Mouse (Mus musculus): Measurements from ENCODE around the gene Ube2g1. TPM values are rescaled to one million over a fixed set of nuclear protein-coding genes. Genes with fewer than 3 reads are reported as not detected.
A peak's percentile ranks its signal among the peaks of the same experiment; 100 is the strongest.

Ube2g1 gene
- 4.6 and 8.1 TPM in 2 replicates for polyA plus RNA-seq (2012; rRNA removed)

- DNase-seq (ENCODE audit: low read depth, low spot score) = peak; percentile 85
- 2% methylated on average over 54 of the region's 56 CpGs for WGBS
These were observed at the start of gene Ube2g1 for GRCm38 (mm10) chr11:72606694-72607407. Gene Ube2g1 (plus strand): TSS chr11:72607283.

GRCm38 (mm10) chr11:72558155-72558554, 48.9 kb upstream of the Ube2g1 start:
- 60% methylated on average over 5 of the region's 5 CpGs for WGBS
- no peak for DNase-seq (ENCODE audit: low read depth, low spot score)

GRCm38 (mm10) chr11:72560661-72561060, 46.4 kb upstream of the Ube2g1 start:
- 68% methylated on average over 3 of the region's 3 CpGs for WGBS
- no peak for DNase-seq (ENCODE audit: low read depth, low spot score)

GRCm38 (mm10) chr11:72564232-72564807, 42.8 kb upstream of the Ube2g1 start:
- no peak for DNase-seq (ENCODE audit: low read depth, low spot score)

GRCm38 (mm10) chr11:72566304-72566703, 40.8 kb upstream of the Ube2g1 start:
- WGBS = 77% methylated on average over 7 of the region's 7 CpGs
- no peak for DNase-seq (ENCODE audit: low read depth, low spot score)

More at GRCm38 (mm10) chr11:72564232-72564807, 42.8 kb upstream of the Ube2g1 start:
- 21% methylated on average over 6 of the region's 6 CpGs for WGBS

GRCm38 (mm10) chr11:72566816-72567338, 40.2 kb upstream of the Ube2g1 start:
- DNase-seq (ENCODE audit: low read depth, low spot score) = no peak
- 52% methylated on average over 10 of the region's 10 CpGs for WGBS

- 50% methylated on average over 8 of the region's 8 CpGs for WGBS
- no peak for DNase-seq (ENCODE audit: low read depth, low spot score)
These were observed 38.0 kb upstream of the Ube2g1 start for GRCm38 (mm10) chr11:72569051-72569450.

GRCm38 (mm10) chr11:72569671-72570318, 37.3 kb upstream of the Ube2g1 start:
- 77% methylated on average over 11 of the region's 11 CpGs for WGBS
- DNase-seq (ENCODE audit: low read depth, low spot score) = no peak

- WGBS = 3% methylated on average over 18 of the region's 18 CpGs
- peak; percentile 60 for DNase-seq (ENCODE audit: low read depth, low spot score)
These were observed 36.6 kb upstream of the Ube2g1 start for GRCm38 (mm10) chr11:72570319-72570979.

- DNase-seq (ENCODE audit: low read depth, low spot score) = no peak
These were observed 33.3 kb upstream of the Ube2g1 start for GRCm38 (mm10) chr11:72573819-72574218.

GRCm38 (mm10) chr11:72576111-72576465, 31.0 kb upstream of the Ube2g1 start:
- WGBS = 17% methylated on average over 7 of the region's 7 CpGs
- no peak for DNase-seq (ENCODE audit: low read depth, low spot score)

More at GRCm38 (mm10) chr11:72573819-72574218, 33.3 kb upstream of the Ube2g1 start:
- 96% methylated on average over 1 of the region's 1 CpGs for WGBS

GRCm38 (mm10) chr11:72576466-72577351, 30.4 kb upstream of the Ube2g1 start:
- WGBS = 4% methylated on average over 24 of the region's 24 CpGs
- DNase-seq (ENCODE audit: low read depth, low spot score) = no peak

- no peak for DNase-seq (ENCODE audit: low read depth, low spot score)
- 75% methylated on average over 4 of the region's 4 CpGs for WGBS
These were observed 28.6 kb upstream of the Ube2g1 start for GRCm38 (mm10) chr11:72578471-72578870.

GRCm38 (mm10) chr11:72581609-72582447, 25.3 kb upstream of the Ube2g1 start:
- no peak for DNase-seq (ENCODE audit: low read depth, low spot score)
- 58% methylated on average over 8 of the region's 8 CpGs for WGBS

- 75% methylated on average over 3 of the region's 3 CpGs for WGBS
- no peak for DNase-seq (ENCODE audit: low read depth, low spot score)
These were observed 24.7 kb upstream of the Ube2g1 start for GRCm38 (mm10) chr11:72582448-72582705.

GRCm38 (mm10) chr11:72583092-72583491, 24.0 kb upstream of the Ube2g1 start:
- 77% methylated on average over 2 of the region's 2 CpGs for WGBS
- DNase-seq (ENCODE audit: low read depth, low spot score) = no peak

GRCm38 (mm10) chr11:72586570-72586969, 20.5 kb upstream of the Ube2g1 start:
- WGBS = 38% methylated on average over 3 of the region's 3 CpGs
- no peak for DNase-seq (ENCODE audit: low read depth, low spot score)

GRCm38 (mm10) chr11:72587537-72588233, 19.4 kb upstream of the Ube2g1 start:
- WGBS = 60% methylated on average over 7 of the region's 7 CpGs
- no peak for DNase-seq (ENCODE audit: low read depth, low spot score)

Measured in large intestine, adult 2 months (tissue).